Mouse (Mus musculus) forebrain, embryonic 15.5 days (tissue): ENCODE results near the gene Pik3r3. TPM values are rescaled to one million over a fixed set of nuclear protein-coding genes. Genes with fewer than 3 reads are reported as not detected.
"Not testable (repeated sequence)": the region's sequence is repeated elsewhere in the genome, so short reads cannot be mapped to it uniquely, and the experiment has no call there.

Experiments
- ATAC-seq: fragments of 200-750 bp; cut with Nextera tagmentation; replicated peaks from 2 replicates; pipeline ENCODE4 v1.8.0; 2017; ENCODE audit warnings: mild to moderate bottlenecking, moderate TSS enrichment, moderate library complexity
- H3K27ac ChIP-seq: fragments of 300-500 bp; sonication (generic); replicated peaks from 2 replicates; pipeline ENCODE4 v1.5.1; 2015; ENCODE audit warnings: mild to moderate bottlenecking, inconsistent platforms
- H3K27me3 ChIP-seq: fragments of 300-500 bp; sonication (generic); 2 replicates; pipeline ENCODE4 v1.6.1; 2015; ENCODE audit warnings: inconsistent platforms
- H3K36me3 ChIP-seq: fragments of 300-500 bp; sonication (generic); 2 replicates; pipeline ENCODE4 v1.6.1; 2015; ENCODE audit warnings: mild to moderate bottlenecking, inconsistent platforms
- H3K4me1 ChIP-seq: fragments of 300-500 bp; sonication (generic); 2 replicates; pipeline ENCODE4 v1.6.1; 2015; ENCODE audit warnings: inconsistent platforms
- H3K4me2 ChIP-seq: fragments of 300-500 bp; sonication (generic); replicated peaks from 2 replicates; pipeline ENCODE4 v1.6.1; 2015; ENCODE audit warnings: mild to moderate bottlenecking, inconsistent platforms
- H3K4me3 ChIP-seq: fragments of 300-500 bp; sonication (generic); 2 replicates; pipeline ENCODE4 v1.5.1; 2015; ENCODE audit warnings: mild to moderate bottlenecking, inconsistent platforms
- H3K9ac ChIP-seq: fragments of 300-500 bp; sonication (generic); replicated peaks from 2 replicates; pipeline ENCODE4 v1.6.1; 2015; ENCODE audit warnings: mild to moderate bottlenecking, inconsistent platforms
- H3K9me3 ChIP-seq: fragments of 300-500 bp; sonication (generic); 2 replicates; pipeline ENCODE4 v1.6.1; 2016; ENCODE audit warnings: inconsistent platforms
- WGBS: fragments of 180-500 bp; shearing (Covaris S2); methylation state at CpG from one replicate; pipeline ENCODE4 v1.1.7; 2015; ENCODE audit warnings: mixed read lengths; 5-methylcytosine and 5-hydroxymethylcytosine counted together
- polyA plus RNA-seq: library from polyadenylated mRNA; unstranded; fragments of >200 nt; fragmentation: Nextera tagmentation; extraction: Ambion mirVana; gene quantifications from 2 replicates; pipeline ENCODE4 v1.2.1, GENCODE M21; 2015

Pik3r3 gene
- polyA plus RNA-seq, 1 experiment from 2014 or later = 80.2 TPM

- Histone ChIP-seq H3K4me3 (no peak overlapping the region), H3K27me3 (no peaks in the 10 kb centered on the region), H3K9ac (no peak overlapping the region), H3K4me1 (no peaks in the 10 kb centered on the region), H3K27ac (no peak overlapping the region), H3K9me3 (no peaks in the 10 kb centered on the region), H3K4me2 (no peak overlapping the region), H3K36me3 (no peaks in the 10 kb centered on the region)
- WGBS = 64% methylated on average over 4 of the region's 4 CpGs
- no peak for ATAC-seq
These were observed 29.1 kb upstream of the Pik3r3 start for GRCm38 (mm10) chr4:116192286-116192835.

GRCm38 (mm10) chr4:116193583-116194383, 27.6 kb upstream of the Pik3r3 start:
- no peaks in the 10 kb centered on the region for H3K36me3 ChIP-seq
- no peak overlapping the region for H3K4me3 ChIP-seq
- no peak for ATAC-seq
- WGBS = 60% methylated on average over 9 of the region's 9 CpGs
- no peaks in the 10 kb centered on the region for H3K4me1 ChIP-seq
- H3K27ac ChIP-seq = no peak overlapping the region
- H3K9ac ChIP-seq = no peak overlapping the region
- H3K27me3 ChIP-seq = no peaks in the 10 kb centered on the region
- H3K9me3 ChIP-seq = no peaks in the 10 kb centered on the region
- no peak overlapping the region for H3K4me2 ChIP-seq

- H3K9ac ChIP-seq = no peak overlapping the region
- no peak overlapping the region for H3K4me2 ChIP-seq
- WGBS = 78% methylated on average over 2 of the region's 2 CpGs
- H3K27ac ChIP-seq = no peak overlapping the region
- no peaks in the 10 kb centered on the region for H3K9me3 ChIP-seq
- no peaks in the 10 kb centered on the region for H3K27me3 ChIP-seq
- no peak overlapping the region for H3K4me3 ChIP-seq
- H3K36me3 ChIP-seq = no peaks in the 10 kb centered on the region
- no peak for ATAC-seq
- H3K4me1 ChIP-seq = no peaks in the 10 kb centered on the region
These were observed 23.0 kb upstream of the Pik3r3 start for GRCm38 (mm10) chr4:116198422-116198821.

- H3K27me3 ChIP-seq = no peaks in the 10 kb centered on the region
- 78% methylated on average over 3 of the region's 3 CpGs for WGBS
These were observed 17.0 kb upstream of the Pik3r3 start for GRCm38 (mm10) chr4:116204422-116204821.

GRCm38 (mm10) chr4:116206531-116206930, 14.9 kb upstream of the Pik3r3 start:
- no peak overlapping the region for H3K4me2 ChIP-seq
- no peaks in the 10 kb centered on the region for H3K36me3 ChIP-seq
- no peaks in the 10 kb centered on the region for H3K4me1 ChIP-seq
- no peaks in the 10 kb centered on the region for H3K9me3 ChIP-seq
- 82% methylated on average over 4 of the region's 4 CpGs for WGBS
- no peak overlapping the region for H3K9ac ChIP-seq
- no peak overlapping the region for H3K27ac ChIP-seq
- no peaks in the 10 kb centered on the region for H3K27me3 ChIP-seq
- H3K4me3 ChIP-seq = no peak overlapping the region
- no peak for ATAC-seq

More at GRCm38 (mm10) chr4:116204422-116204821, 17.0 kb upstream of the Pik3r3 start:
- Histone ChIP-seq H3K27ac (no peak overlapping the region), H3K4me2 (no peak overlapping the region), H3K4me3 (no peak overlapping the region), H3K36me3 (no peaks in the 10 kb centered on the region), H3K4me1 (no peaks in the 10 kb centered on the region), H3K9me3 (no peaks in the 10 kb centered on the region), H3K9ac (no peak overlapping the region)
- ATAC-seq = no peak

GRCm38 (mm10) chr4:116208891-116209290, 12.5 kb upstream of the Pik3r3 start:
- Histone ChIP-seq H3K9me3 (no peaks in the 10 kb centered on the region), H3K4me2 (no peak overlapping the region), H3K27ac (no peak overlapping the region), H3K4me3 (no peak overlapping the region), H3K4me1 (no peaks in the 10 kb centered on the region), H3K36me3 (no peaks in the 10 kb centered on the region), H3K9ac (no peak overlapping the region), H3K27me3 (no peaks in the 10 kb centered on the region)
- WGBS = 91% methylated on average over 1 of the region's 1 CpGs
- ATAC-seq = no peak

GRCm38 (mm10) chr4:116215895-116216605, 5.4 kb upstream of the Pik3r3 start:
- H3K4me2 ChIP-seq = no peak overlapping the region
- H3K9me3 ChIP-seq = no peaks in the 10 kb centered on the region
- peaks cover 8% of the 10 kb centered on the region for H3K4me1 ChIP-seq
- no peak overlapping the region for H3K9ac ChIP-seq
- H3K4me3 ChIP-seq = no peak overlapping the region
- no peak overlapping the region for H3K27ac ChIP-seq
- 97% methylated on average over 2 of the region's 2 CpGs for WGBS
- H3K27me3 ChIP-seq = no peaks in the 10 kb centered on the region
- no peaks in the 10 kb centered on the region for H3K36me3 ChIP-seq
- no peak for ATAC-seq

GRCm38 (mm10) chr4:116217046-116217445, 4.4 kb upstream of the Pik3r3 start:
- Histone ChIP-seq H3K27me3 (no peaks in the 10 kb centered on the region), H3K9ac (no peak overlapping the region), H3K4me1 (peaks cover 8% of the 10 kb centered on the region), H3K4me3 (no peak overlapping the region), H3K4me2 (no peak overlapping the region), H3K36me3 (no peaks in the 10 kb centered on the region), H3K9me3 (no peaks in the 10 kb centered on the region), H3K27ac (no peak overlapping the region)
- WGBS = 50% methylated on average over 2 of the region's 2 CpGs
- ATAC-seq = no peak

GRCm38 (mm10) chr4:116217661-116218060, 3.8 kb upstream of the Pik3r3 start:
- 83% methylated on average over 1 of the region's 1 CpGs for WGBS
- not testable (repeated sequence) for ATAC-seq, H3K9me3 ChIP-seq, H3K9ac ChIP-seq, H3K4me2 ChIP-seq, H3K4me1 ChIP-seq, H3K36me3 ChIP-seq, H3K27ac ChIP-seq, H3K4me3 ChIP-seq, H3K27me3 ChIP-seq

GRCm38 (mm10) chr4:116219056-116219455, 2.4 kb upstream of the Pik3r3 start:
- H3K9ac ChIP-seq = no peak overlapping the region
- 75% methylated on average over 1 of the region's 1 CpGs for WGBS

GRCm38 (mm10) chr4:116220071-116220650, 1.3 kb upstream of the Pik3r3 start:
- peak overlapping the region; percentile 100 for H3K27ac ChIP-seq
- no peaks in the 10 kb centered on the region for H3K27me3 ChIP-seq
- H3K9me3 ChIP-seq = no peaks in the 10 kb centered on the region
- H3K36me3 ChIP-seq = no peaks in the 10 kb centered on the region
- peak overlapping the region; percentile 79 for H3K4me3 ChIP-seq
- peak overlapping the region; percentile 95 for H3K9ac ChIP-seq
- H3K4me2 ChIP-seq = peak overlapping the region; percentile 61
- WGBS = under 1% methylated on average over 6 of the region's 6 CpGs
- peaks cover 9% of the 10 kb centered on the region for H3K4me1 ChIP-seq
- no peak for ATAC-seq

More at GRCm38 (mm10) chr4:116219056-116219455, 2.4 kb upstream of the Pik3r3 start:
- H3K27ac ChIP-seq = no peak overlapping the region
- no peaks in the 10 kb centered on the region for H3K9me3 ChIP-seq
- peaks cover 8% of the 10 kb centered on the region for H3K4me1 ChIP-seq
- no peaks in the 10 kb centered on the region for H3K27me3 ChIP-seq
- ATAC-seq = no peak
- no peaks in the 10 kb centered on the region for H3K36me3 ChIP-seq
- H3K4me2 ChIP-seq = no peak overlapping the region
- H3K4me3 ChIP-seq = no peak overlapping the region

GRCm38 (mm10) chr4:116220780-116221139, 658 bp upstream of the Pik3r3 start:
- Histone ChIP-seq H3K27me3 (no peaks in the 10 kb centered on the region), H3K4me1 (peaks cover 11% of the 10 kb centered on the region), H3K9me3 (no peaks in the 10 kb centered on the region), H3K4me3 (peak overlapping the region; percentile 79), H3K4me2 (peak overlapping the region; percentile 61), H3K27ac (peak overlapping the region; percentile 100), H3K36me3 (no peaks in the 10 kb centered on the region), H3K9ac (peak overlapping the region; percentile 95)
- ATAC-seq = no peak
- 0% methylated on average over 24 of the region's 26 CpGs for WGBS
